Mouse (Mus musculus) urinary bladder, postnatal 25 days (tissue): ENCODE results near the gene Sec22c.
A peak's percentile ranks its signal among the peaks of the same experiment; 100 is the strongest.

Source experiments
- DNase-seq: peaks from one replicate; pipeline ENCODE4 v3.0.0; 2022; ENCODE audit warnings: low spot score

Gene Sec22c

GRCm38 (mm10) chr9:121647026-121647425, 58.3 kb downstream of the Sec22c start:
- peak; percentile 37 for DNase-seq

GRCm38 (mm10) chr9:121644855-121645254, 60.4 kb downstream of the Sec22c start:
- no peak for DNase-seq

GRCm38 (mm10) chr9:121642401-121643181, 62.7 kb downstream of the Sec22c start, which contains the start of gene Vipr1:
Vipr1 (plus strand) TSS chr9:121642716.
- peak; percentile 71 for DNase-seq

DNA sequence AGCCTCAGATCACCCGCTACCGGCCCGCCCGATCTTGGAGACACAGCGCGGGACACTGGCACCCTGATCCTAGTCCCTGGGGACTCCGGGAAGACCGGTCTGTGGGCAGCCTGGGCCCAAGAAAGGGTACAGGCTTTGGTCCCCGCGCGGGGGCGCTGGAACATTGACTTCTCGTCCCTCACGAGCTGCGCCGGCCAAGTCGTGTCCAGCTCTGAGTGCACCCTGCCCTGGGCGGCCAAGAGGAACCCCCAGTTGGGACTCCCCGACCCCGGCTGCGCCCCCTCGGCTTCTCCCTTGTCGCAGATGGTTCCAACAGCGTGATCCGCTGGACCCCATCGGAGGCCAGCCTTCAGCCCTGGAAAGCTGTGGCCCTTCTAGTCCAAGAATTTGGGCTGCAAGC, 63.3 kb downstream of the Sec22c start, which contains the start of gene Lyzl4:
Lyzl4 (minus strand) TSS at position 96 of the 400 bp plus-strand sequence.
- peak; percentile 80 for DNase-seq

DNA sequence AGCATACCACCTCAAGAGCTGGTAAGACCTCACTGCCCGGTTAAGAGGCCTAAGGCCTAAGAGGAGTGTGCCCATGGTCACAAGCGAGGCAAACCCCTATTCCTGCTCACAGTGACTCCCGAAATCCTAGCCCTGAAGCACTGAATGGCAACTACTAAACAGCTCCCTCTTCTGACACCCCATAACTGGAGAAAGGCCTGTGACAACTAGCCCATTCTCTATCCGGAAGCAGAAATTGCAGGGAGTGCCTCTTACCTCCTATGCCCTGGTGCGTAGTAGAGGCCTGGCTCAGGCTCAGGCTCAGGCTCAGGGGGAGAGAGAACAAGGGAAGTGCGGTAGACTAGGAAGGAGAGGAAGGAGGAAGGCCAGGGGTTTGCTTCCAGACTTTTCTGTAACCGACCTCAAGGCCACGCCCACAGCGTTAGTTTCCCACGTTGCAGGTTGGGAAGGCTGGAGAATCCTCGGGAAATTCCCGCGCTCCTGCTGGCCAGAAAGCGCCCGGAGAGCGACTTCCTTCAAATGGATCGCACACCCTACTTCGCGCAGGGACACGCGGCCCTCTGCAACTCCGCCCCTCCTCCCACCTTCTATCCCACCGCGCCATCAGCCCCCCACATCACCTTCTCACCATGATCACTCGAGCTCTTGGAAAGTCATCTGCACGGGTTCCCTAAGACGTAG, 63.9 kb downstream of the Sec22c start:
- DNase-seq = no peak

DNA sequence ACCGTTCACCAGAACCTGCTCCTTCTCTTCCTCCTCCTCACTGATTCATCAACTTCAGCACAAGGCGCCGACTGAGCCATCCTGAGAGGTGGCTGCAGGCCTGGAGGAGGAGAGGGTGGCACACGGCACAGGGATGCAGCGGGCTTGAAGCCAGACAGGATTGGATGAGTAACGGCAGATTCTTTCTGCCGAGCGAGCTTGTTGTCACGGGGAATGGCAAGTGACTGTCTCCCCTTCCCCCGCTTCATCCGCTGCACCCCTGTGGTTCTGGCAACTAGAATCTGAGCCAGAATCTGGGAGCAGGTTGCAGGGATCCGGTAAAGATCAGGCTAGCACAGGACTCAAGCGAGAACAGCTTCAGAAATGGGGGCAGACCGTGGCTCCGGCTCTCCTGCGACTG, 65.5 kb downstream of the Sec22c start:
- no peak for DNase-seq

DNA sequence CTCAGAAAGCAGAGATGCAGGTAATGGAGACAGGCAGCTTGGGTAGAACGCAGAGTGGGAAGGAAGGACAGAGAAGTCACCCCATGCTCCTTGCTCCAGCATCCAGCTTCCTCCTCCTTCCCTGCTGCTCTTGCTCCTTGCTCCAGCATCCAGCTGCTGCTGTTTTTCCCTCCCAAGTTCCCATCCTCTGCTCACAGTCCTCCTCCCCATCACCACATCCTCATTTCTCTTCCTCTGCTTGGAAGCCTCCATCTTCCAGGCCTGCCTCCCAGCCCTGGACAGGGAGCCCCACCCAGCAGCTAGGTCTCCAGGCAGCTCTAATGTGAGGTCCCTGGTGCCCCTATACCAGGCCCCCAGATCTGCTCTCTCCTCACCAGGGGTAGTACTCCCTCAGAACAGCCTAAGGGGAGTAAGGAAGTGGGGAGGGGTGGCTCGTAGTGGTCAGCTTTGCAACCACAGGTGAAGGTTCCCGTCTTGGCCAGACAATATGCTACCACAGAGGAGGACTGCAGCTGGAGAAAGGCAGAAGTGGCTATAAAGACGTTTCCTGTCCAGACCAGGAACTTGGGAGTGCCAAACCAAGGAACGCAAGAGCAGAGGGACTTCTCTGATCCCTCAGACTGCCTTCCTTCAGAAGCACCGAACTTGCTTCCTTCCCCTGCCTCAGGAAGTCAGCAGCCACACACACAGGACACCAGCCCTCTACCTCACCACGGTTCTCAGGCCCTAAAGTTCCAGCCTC, 69.3 kb downstream of the Sec22c start:
- no peak for DNase-seq

DNA sequence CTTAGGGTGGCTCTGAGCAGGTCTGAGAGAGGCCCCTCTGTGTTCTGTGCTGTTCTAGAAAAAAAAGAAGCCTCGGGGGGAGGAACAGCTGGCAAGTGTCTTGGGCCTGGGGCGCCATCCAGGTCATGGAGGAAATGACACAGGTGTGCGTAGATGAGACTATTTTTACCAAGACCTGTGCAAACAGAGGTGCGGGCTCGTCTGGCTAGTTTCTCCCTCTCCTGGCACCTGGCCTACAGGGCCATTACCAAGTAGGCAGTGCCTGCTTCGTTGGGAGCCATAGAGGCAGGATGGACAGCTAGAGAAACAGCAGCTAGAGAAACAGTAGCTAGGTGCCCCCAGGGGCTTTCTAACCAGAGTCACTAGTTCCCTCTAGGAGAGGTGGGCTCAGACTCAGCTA, 72.0 kb downstream of the Sec22c start:
- DNase-seq = no peak

DNA sequence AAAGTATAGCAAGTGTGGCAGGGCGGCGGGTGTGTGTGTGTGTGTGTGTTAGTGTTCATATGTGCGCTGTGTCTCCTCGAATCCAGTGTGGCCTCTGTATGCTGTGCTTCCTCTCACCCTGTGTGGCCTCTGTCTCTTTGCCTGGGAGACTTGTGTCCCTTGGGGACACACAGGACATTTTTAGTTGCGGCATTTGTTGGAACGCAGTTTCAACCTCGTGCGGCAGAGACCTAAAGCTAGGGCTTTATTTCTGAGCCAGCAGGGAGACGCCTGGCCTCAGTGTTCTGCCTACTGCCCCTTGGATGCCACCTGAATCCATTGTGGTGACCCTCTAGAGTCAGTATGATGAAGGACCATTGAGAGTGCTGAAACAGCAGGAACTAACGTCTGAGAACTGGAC, 72.4 kb downstream of the Sec22c start:
- no peak for DNase-seq

DNA sequence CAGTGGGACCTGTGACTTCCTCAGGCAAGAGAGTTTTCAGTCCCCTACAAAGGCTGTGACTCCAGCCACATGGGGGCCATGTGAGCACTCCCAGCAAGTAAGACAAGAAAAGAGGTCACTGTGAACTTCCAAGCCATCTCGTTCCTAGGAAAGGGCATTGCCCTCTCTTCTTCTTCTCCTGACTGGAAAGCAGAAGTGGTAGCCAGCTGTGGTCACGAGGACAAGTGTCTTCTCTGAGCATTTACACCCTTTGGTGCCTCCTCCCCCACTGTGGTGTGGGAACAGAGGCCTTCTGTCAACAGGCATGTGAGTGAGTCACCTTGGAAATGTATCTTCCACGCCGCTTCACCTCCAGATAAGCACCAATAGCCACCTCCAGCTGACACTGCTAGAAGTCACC, 73.3 kb downstream of the Sec22c start:
- no peak for DNase-seq

GRCm38 (mm10) chr9:121630627-121631026, 74.7 kb downstream of the Sec22c start:
- no peak for DNase-seq
